Mouse (Mus musculus): ENCODE results near the gene Cd84. TPM values are rescaled to one million over a fixed set of nuclear protein-coding genes. Genes with fewer than 3 reads are reported as not detected.
"Not testable (repeated sequence)": the region's sequence is repeated elsewhere in the genome, so short reads cannot be mapped to it uniquely, and the experiment has no call there.

Cd84 gene
- 1 to 10 TPM; 1.6 to 2.0 TPM for total RNA-seq (2021)

DNA sequence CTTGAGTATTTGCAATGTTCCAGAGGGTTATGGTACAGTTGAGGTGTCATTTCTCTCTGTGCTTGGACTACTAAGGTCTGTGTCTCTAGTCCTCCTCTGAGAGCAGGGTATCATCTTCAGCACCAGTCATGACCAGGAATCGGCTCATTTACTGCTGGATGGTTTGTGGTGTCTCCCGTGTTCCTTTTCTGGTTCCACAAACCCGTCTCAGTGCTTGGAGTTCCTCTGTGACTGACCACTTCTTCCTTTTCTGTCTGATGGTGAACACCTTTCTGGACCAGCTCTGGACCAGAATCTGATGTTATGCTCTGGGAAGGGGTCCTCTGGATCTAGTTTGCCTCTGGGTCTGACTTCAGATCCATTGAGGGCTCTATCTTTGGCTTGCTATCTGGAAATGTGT, at the start of gene Cd84:
Cd84 (plus strand) TSS at position 210 of the 400 bp plus-strand sequence.
- DNase-seq, result no peak

DNA sequence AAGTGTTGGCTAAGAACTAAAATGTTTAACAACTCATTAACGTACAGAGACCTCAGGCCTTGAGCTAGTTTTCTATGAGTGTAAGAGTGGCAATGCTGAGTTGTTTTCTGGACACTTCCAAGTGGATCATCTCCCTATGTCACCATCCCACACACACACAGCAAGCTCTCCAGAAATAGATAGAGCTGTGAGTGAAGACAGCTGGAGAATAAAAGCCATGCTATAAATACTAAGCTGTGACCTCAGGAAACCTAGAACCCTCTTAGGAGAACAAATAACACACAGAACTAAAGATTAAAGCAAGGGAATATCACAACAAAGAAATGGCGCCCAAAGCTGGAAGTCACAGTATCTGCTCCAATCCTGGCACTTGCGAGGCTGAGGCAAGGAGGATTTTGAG, 48.0 kb upstream of the Cd84 start:
- no peak for DNase-seq

GRCm38 (mm10) chr1:171796185-171796584, 43.3 kb upstream of the Cd84 start:
- DNase-seq, result no peak

DNA sequence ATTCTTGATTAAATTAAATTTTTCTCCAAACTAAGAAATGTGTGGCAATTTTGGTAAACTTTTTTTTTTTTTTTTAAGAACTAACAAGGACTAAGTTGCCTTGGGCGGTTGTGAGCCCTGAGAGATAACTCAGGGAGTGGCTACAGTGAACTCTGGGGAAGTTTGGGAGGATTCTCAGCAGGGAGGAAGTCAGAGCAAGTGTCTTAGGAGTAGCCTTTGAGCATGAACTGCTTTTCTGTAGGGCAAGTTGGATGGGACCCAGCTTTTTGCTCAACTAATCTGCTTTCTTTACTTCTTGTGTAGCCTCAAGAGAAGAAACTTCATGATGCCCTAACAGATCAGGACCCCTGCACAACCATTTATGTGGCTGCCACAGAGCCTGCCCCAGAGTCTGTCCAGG, 41.7 kb upstream of the Cd84 start:
- no peak for DNase-seq

DNA sequence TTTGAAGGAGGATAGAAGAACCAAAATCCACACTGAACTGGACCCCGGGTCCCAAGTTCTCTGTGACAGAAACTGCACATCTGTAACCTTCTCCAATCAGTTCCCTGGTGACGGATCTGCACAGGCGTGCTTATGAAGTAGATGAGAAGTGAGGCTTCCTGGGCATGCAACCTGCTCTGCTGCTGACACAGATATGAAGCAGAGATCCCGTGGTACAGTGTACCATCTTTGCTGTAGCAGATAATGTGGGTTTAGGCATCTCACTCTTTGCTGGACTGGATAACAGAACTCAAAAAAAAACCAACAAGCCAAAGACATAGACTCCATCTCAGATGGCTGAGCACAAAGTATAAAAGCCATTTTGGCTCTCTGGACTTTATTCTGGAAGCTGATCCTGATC, 39.8 kb upstream of the Cd84 start:
- no peak for DNase-seq

DNA sequence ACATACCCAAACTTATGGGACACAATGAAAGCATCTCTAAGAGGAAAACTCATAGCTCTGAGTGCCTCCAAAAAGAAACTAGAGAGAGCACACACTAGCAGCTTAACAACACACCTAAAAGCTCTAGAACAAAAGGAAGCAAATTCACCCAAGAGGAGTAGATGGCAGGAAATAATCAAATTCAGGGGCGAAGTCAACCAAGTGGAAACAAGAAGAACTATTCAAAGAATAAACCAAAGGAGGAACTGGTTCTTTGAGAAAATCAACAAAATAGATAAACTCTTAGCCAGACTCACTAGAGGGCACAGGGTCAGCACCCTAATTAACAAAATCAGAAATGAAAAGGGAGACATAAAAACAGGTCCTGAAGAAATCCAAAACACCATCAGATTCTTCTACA, 28.4 kb upstream of the Cd84 start:
- DNase-seq, result not testable (repeated sequence)

GRCm38 (mm10) chr1:171815545-171816439, 23.7 kb upstream of the Cd84 start:
- DNase-seq, result peak in 1 of 2 experiments; percentile 19

DNA sequence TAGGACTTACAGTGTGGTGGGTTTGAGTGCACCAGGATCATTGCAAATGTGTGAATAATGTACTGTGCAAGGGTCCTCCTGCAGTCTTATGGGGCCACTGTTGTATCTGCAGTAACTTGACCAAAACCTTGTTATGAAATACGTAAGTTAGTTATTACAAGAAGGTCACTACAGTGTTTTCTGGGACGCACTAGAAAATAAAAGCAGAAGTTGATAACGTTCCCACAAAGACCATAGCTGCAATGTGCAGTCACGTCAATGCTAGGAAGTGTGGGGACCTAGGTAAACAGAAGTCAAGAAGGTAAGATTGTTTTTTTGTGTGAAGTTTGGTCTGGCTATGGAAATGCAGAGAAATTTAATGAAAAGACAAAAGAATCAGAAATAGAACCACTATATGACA, 22.5 kb upstream of the Cd84 start:
- no peak for DNase-seq

DNA sequence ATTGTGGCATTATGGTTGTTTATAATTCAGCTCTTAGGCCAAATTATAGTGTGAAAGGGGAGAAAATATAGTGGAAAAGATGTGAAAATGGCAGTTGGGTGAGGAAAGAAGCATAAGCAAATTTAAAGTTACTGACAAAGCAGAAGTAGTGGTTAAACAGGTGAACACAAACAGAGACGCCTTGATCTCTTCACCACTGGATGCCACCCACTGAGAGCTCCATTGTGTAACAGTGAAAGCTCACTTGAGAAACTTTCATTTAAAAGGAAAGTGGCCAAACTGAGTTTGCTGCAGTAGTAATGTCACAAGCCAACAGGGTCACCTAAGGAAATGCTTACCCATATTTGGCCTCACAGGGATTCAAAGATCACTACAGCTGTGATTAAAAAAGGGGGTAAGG, 18.2 kb upstream of the Cd84 start:
- no peak for DNase-seq

GRCm38 (mm10) chr1:171825462-171825861, 14.0 kb upstream of the Cd84 start:
- no peak for DNase-seq

DNA sequence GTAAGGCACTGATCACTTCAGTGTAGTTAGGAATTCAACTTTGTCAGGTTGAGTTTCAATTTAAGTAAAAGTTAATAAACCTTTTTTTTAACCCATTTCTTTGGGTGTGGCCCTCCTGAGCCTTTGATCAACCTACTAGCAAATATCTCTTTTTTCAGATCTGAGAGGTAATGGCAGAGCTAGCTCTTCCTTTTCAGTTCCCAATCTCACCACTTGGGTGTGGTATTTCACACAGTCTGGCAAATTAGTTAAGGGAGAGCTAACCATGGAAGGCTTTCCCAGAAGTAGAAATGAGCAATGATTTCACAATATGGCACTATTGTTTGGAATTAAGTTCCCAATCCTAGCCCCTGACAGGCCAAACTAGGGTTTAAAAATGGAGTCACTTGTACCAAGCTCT, 13.3 kb upstream of the Cd84 start:
- DNase-seq, result no peak

GRCm38 (mm10) chr1:171827674-171828073, 11.8 kb upstream of the Cd84 start:
- no peak for DNase-seq

DNA sequence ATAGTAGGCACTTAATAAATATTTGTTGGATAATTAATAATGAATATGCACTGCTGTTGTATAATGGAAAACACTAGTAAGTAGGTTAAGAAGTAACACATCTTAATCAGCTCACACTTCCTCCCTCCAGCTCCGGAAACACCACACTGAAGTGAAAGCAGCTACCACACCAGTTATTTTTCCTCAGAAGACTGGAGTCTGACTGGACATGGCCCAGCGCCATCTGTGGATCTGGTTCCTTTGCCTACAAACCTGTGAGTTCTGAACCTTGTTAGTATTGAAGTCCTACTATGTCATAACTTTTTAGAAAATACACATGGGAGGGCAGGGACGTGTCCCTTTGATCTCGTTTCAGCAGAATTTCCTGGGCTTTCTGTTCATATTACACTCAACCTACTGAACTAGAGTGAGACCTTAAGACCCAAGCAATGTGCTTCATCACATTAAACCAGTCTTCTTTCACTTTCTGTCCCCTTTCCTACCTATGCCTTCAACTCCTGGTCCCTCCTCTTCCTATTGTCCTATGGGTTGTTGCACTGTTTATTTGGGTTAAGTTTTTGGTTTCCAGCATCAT, 1.0 kb downstream of the Cd84 start:
- no peak for DNase-seq

- no peak for DNase-seq
These were observed 5.7 kb downstream of the Cd84 start for GRCm38 (mm10) chr1:171845035-171845754.

DNA sequence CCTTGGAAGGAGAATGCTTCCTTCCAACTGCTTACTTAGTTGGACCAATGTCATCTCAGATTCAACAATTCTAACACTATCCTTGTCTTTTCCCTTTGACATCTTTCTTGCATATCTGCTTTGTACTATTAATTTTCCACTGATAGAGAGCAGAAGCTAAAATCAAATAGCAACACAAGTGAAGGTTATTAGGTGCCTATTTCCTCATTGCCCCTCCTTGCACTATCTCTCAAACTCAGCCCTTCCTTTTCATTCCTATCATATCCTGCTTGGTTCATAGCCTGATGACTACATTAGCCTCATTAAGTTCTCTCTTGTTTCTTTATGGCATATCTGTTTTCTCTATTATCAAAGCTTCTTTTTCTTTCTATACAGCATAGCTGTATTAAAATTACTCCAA, 8.7 kb downstream of the Cd84 start:
- no peak for DNase-seq

DNA sequence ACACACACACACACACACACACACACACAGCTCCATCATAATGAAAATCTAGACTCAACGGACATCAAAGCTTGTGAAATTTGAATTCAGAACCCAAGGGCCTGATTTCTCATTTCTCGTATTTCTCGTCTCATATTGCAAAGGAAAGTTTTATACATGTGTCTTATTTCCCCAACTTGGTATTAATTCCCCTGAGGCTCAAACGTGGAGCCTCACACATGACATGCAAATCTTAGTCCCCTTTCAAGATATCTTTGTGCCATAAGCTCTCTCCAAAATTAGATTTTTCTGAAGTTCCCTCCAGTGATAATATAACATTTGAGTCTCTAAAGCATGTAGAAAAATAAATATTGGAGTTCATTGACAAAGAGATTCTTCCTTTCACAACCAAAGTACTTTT, 9.3 kb downstream of the Cd84 start:
- no peak for DNase-seq

DNA sequence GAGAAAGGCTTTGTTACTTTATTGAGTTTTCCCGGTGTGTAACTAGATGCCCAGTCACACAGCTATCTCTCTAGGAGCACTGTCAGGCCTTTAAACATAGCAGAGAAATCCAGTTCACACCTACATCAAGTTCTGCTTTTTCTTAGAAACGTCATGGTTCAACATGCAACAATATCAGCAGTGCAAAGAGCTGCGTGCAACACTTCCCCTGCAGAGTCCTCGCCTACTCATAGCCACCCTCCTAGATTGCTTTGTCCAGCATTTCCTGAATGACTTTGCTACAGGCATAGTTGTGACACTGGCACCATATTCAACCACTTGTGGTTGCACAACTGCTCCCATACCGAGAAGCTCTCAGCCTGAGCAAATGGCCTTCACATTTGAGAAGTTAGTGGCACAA, 10.0 kb downstream of the Cd84 start:
- no peak for DNase-seq

GRCm38 (mm10) chr1:171865467-171865866, 26.0 kb downstream of the Cd84 start:
- no peak for DNase-seq

DNA sequence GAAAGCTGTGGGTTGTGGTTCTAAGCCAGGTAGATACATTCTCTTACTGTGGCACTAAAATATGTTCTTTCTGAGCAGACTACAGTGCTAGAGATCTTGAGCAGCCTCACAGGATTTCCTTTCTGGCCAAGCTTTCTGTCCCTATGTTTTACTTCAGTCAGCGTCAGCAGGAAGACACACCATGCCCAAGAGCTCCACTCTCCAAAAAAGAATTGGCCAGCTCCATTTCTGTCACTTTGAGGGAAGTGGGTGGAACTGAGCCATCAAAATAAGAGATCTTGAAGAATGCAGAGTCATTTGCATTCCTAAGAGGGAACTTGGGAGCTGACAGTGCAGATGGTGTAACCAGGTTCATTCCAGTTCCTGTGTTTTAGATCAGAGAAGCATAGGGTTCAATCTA, 47.5 kb downstream of the Cd84 start:
- no peak for DNase-seq

DNA sequence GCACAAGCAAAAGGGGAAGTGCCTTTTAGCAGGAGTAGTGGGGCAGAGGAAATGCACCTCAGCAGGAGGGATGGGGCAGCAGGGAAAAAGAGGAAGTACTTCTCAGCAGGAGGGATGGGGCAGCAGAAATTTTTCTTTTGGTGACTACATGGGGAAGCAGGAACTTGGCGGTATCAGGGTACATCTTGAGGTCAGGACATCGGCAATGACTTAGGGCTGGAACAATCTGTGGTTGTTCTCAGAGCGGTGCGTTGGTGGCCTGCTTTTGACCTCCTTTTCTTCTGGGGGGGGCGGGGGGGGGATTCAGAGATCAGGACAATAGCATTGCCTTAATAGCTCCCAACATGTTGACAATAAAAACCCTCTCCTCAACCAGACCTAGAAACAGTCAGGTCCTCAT, 55.9 kb downstream of the Cd84 start, which contains the start of gene Gm10521:
Gm10521 (plus strand) TSS at position 301 of the 400 bp plus-strand sequence.
- DNase-seq, result not testable (repeated sequence)

DNA sequence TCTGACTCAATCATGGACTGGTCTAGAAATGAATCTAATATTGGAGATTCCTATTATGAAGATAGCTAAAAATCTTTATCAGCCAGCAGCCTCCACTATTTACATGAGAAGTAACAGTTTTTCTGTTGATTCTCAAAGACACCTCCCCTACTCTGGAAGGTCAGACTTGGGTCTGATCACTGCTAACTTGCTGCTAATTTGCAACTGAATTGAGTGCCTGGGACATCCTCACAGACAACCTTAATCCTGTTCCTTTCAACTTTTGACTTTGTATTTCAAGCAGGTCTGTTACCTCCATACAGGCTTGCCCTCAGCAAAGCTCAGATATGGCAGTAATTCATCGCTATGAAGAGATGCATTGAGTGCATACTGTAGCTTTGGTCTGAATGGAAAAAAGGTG, 64.5 kb downstream of the Cd84 start:
- DNase-seq, result no peak

DNA sequence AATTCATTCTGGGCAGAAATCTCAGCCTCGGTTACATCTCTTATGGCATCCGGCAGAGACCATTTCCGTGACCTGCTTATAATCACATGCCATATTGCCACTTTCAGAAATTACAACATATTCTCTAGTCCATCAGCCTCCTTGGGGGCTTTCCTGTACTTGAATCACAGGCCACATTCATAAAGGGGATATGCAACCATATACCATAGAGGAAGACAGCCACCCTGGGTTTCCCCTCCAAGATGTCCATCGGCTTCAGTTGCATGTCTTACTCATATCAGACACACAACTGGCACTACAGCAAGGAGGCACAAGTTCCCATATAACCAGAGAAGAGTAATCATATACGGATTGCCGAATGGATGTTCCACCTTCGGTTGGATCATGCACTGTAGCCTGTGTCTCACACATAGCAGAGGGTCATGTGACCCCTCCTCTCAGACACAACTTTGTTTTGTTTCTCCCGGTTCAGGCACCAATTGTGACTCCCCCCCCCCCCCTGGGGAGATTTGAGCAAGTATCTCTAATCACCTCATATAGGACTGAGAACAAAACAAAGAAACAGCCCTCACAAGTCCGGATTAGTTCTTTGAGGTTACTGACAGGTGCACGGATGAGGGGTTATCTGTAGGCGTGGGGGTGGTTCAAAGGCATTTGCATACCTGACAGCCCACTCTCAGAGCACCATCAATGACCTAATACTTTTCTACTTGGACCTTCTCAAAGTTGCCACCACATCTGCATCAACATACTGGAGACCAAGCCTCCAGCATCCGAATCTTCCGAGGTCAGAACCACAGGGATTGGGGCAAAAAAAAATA, 76.4 kb downstream of the Cd84 start:
- no peak for DNase-seq
